Mouse (Mus musculus) retina, adult 2 months (tissue): ENCODE measurements around the gene Arhgap1.
A peak's percentile ranks its signal among the peaks of the same experiment; 100 is the strongest.

Experiments
- DNase-seq: peaks from one replicate; pipeline ENCODE4 v3.0.0-alpha.2; 2012; ENCODE audit warnings: low read depth, low spot score

Gene Arhgap1

GRCm38 (mm10) chr2:91696225-91696590 lies 46.5 kb downstream of the Arhgap1 start:
- no peak for DNase-seq

GRCm38 (mm10) chr2:91699225-91699624 lies 49.6 kb downstream of the Arhgap1 start:
- no peak for DNase-seq

GRCm38 (mm10) chr2:91701366-91701765 lies 51.7 kb downstream of the Arhgap1 start:
- no peak for DNase-seq

GRCm38 (mm10) chr2:91705736-91706135 lies 56.1 kb downstream of the Arhgap1 start:
- DNase-seq = no peak

- no peak for DNase-seq
These were observed 56.8 kb downstream of the Arhgap1 start for GRCm38 (mm10) chr2:91706456-91706855.

- no peak for DNase-seq
These were observed 58.7 kb downstream of the Arhgap1 start for GRCm38 (mm10) chr2:91708361-91708760.

GRCm38 (mm10) chr2:91710272-91711234 lies 60.9 kb downstream of the Arhgap1 start, which contains the start of the genes Atg13 and Harbi1:
Atg13 (minus strand) TSS chr2:91710576.
Harbi1 (plus strand) TSS chr2:91710852.
- DNase-seq = peak; percentile 91

GRCm38 (mm10) chr2:91711256-91711925 lies 61.7 kb downstream of the Arhgap1 start:
- DNase-seq = no peak

GRCm38 (mm10) chr2:91714921-91715320 lies 65.3 kb downstream of the Arhgap1 start:
- DNase-seq = peak; percentile 65

GRCm38 (mm10) chr2:91718276-91718675 lies 68.6 kb downstream of the Arhgap1 start:
- no peak for DNase-seq
